Mouse (Mus musculus) neural tube, embryonic 11.5 days (tissue): Measurements from ENCODE around the gene Gm47841. TPM values are rescaled to one million over a fixed set of nuclear protein-coding genes. Genes with fewer than 3 reads are reported as not detected.
A peak's percentile ranks its signal among the peaks of the same experiment; 100 is the strongest.

Experiments used
- ATAC-seq: fragments of 200-750 bp; cut with Nextera tagmentation; 2 replicates; pipeline ENCODE4 v1.8.0; 2017; ENCODE audit warnings: moderate number of reproducible peaks, mild to moderate bottlenecking, moderate TSS enrichment, moderate library complexity; ENCODE audit not compliant: insufficient read depth, low FRiP score, low TSS enrichment
- DNase-seq: peaks from one replicate; pipeline ENCODE4 v3.0.0-alpha.2; 2015; ENCODE audit warnings: low spot score
- H3K27ac ChIP-seq: fragments of 300-500 bp; sonication (generic); 2 replicates; pipeline ENCODE4 v1.5.1; 2014; ENCODE audit warnings: low read depth, mild to moderate bottlenecking, low read length
- H3K27me3 ChIP-seq: fragments of 300-500 bp; sonication (generic); 2 replicates; pipeline ENCODE4 v1.6.1; 2014; ENCODE audit warnings: mild to moderate bottlenecking, low read length, mixed read lengths; ENCODE audit not compliant: control insufficient read depth, insufficient read depth
- H3K36me3 ChIP-seq: fragments of 300-500 bp; sonication (generic); 2 replicates; pipeline ENCODE4 v1.6.1; 2014; ENCODE audit warnings: mild to moderate bottlenecking, low read length, moderate library complexity, mixed read lengths; ENCODE audit not compliant: control insufficient read depth, insufficient read depth
- H3K4me1 ChIP-seq: fragments of 300-500 bp; sonication (generic); 2 replicates; pipeline ENCODE4 v1.6.1; 2014; ENCODE audit warnings: low read length, mixed read lengths; ENCODE audit not compliant: control insufficient read depth, insufficient read depth
- H3K4me2 ChIP-seq: fragments of 300-500 bp; sonication (generic); 2 replicates; pipeline ENCODE4 v1.6.1; 2014; ENCODE audit warnings: low read depth, mild to moderate bottlenecking, moderate library complexity
- H3K4me3 ChIP-seq: fragments of 300-500 bp; sonication (generic); 2 replicates; pipeline ENCODE4 v1.5.1; 2014; ENCODE audit warnings: low read depth, low read length
- H3K9ac ChIP-seq: fragments of 300-500 bp; sonication (generic); 2 replicates; pipeline ENCODE4 v1.6.1; 2014; ENCODE audit warnings: mild to moderate bottlenecking, low read length
- H3K9me3 ChIP-seq: fragments of 300-500 bp; sonication (generic); 2 replicates; pipeline ENCODE4 v1.6.1; 2016; ENCODE audit warnings: low read length; ENCODE audit not compliant: control insufficient read depth
- WGBS: fragments of 180-500 bp; shearing (Covaris S2); extraction: QIAGEN DNeasy Blood & Tissue Kit; methylation state at CpG from one replicate; pipeline ENCODE4 v1.1.7; 2014; 5-methylcytosine and 5-hydroxymethylcytosine counted together
- polyA plus RNA-seq: library from polyadenylated mRNA; unstranded; fragments of >200 nt; fragmentation: Nextera tagmentation; extraction: Ambion mirVana; gene quantifications from 2 replicates; pipeline ENCODE4 v1.2.1, GENCODE M21; 2014

Gene Gm47841
- polyA plus RNA-seq: not detected in 2 replicates

GRCm38 (mm10) chr15:101047194-101047555 lies at the start of gene Gm47841:
TSS of gene Gm47841 (minus strand) at chr15:101047397.
- peak within 1 kb of the TSS; percentile 47 for H3K4me3 ChIP-seq
- peak within 1 kb of the TSS; percentile 64 for H3K9ac ChIP-seq
- peaks cover 21% of the 10 kb centered on the region for H3K4me1 ChIP-seq
- no peak for ATAC-seq
- peaks cover 35% of the 10 kb centered on the region for H3K27me3 ChIP-seq
- DNase-seq: no peak
- peak within 1 kb of the TSS; percentile 99 for H3K4me2 ChIP-seq
- no peaks in the 10 kb centered on the region for H3K36me3 ChIP-seq
- no peaks in the 10 kb centered on the region for H3K9me3 ChIP-seq
- WGBS: under 1% methylated on average over 22 of the region's 23 CpGs
- H3K27ac ChIP-seq: no peak within 1 kb of the TSS

GRCm38 (mm10) chr15:101095392-101095791 lies 48.2 kb upstream of the Gm47841 start:
- no peak for ATAC-seq
- Histone ChIP-seq H3K27me3 (peaks cover 3% of the 10 kb centered on the region; the same call in 1 of the 2 replicates), H3K27ac (no peak overlapping the region), H3K4me2 (no peak overlapping the region), H3K4me3 (no peak overlapping the region), H3K36me3 (no peaks in the 10 kb centered on the region), H3K4me1 (peaks cover 33% of the 10 kb centered on the region), H3K9me3 (no peaks in the 10 kb centered on the region), H3K9ac (no peak overlapping the region)
- no peak for DNase-seq
- WGBS: 27% methylated on average over 3 of the region's 3 CpGs

GRCm38 (mm10) chr15:101094979-101095378 lies 47.8 kb upstream of the Gm47841 start:
- DNase-seq: no peak

GRCm38 (mm10) chr15:101093988-101094387 lies 46.8 kb upstream of the Gm47841 start:
- Histone ChIP-seq H3K36me3 (no peaks in the 10 kb centered on the region), H3K4me1 (peaks cover 31% of the 10 kb centered on the region), H3K9ac (no peak overlapping the region), H3K9me3 (no peaks in the 10 kb centered on the region), H3K4me2 (no peak overlapping the region), H3K27me3 (peaks cover 3% of the 10 kb centered on the region; the same call in 1 of the 2 replicates), H3K27ac (peak overlapping the region; percentile 53; the same call in 1 of the 2 replicates), H3K4me3 (no peak overlapping the region)
- ATAC-seq (no peak), DNase-seq (no peak)
- 33% methylated on average over 6 of the region's 6 CpGs for WGBS

More at GRCm38 (mm10) chr15:101094979-101095378, 47.8 kb upstream of the Gm47841 start:
- Histone ChIP-seq H3K27ac (no peak overlapping the region), H3K4me2 (no peak overlapping the region), H3K36me3 (no peaks in the 10 kb centered on the region), H3K4me3 (no peak overlapping the region), H3K4me1 (peaks cover 33% of the 10 kb centered on the region), H3K27me3 (peaks cover 3% of the 10 kb centered on the region; the same call in 1 of the 2 replicates), H3K9ac (no peak overlapping the region), H3K9me3 (no peaks in the 10 kb centered on the region)
- WGBS: 43% methylated on average over 9 of the region's 9 CpGs
- no peak for ATAC-seq

GRCm38 (mm10) chr15:101092829-101093648 lies 45.8 kb upstream of the Gm47841 start:
- H3K27me3 ChIP-seq: peaks cover 3% of the 10 kb centered on the region; the same call in 1 of the 2 replicates
- WGBS: 5% methylated on average over 25 of the region's 25 CpGs
- peak overlapping the region; percentile 29 for H3K9ac ChIP-seq
- no peak overlapping the region for H3K4me3 ChIP-seq
- no peaks in the 10 kb centered on the region for H3K9me3 ChIP-seq
- DNase-seq (peak; percentile 90), ATAC-seq (peak; percentile 92)
- H3K27ac ChIP-seq: peak overlapping the region; percentile 86
- peak overlapping the region; percentile 28 for H3K4me2 ChIP-seq
- H3K36me3 ChIP-seq: no peaks in the 10 kb centered on the region
- H3K4me1 ChIP-seq: peaks cover 26% of the 10 kb centered on the region

- peak overlapping the region; percentile 29 for H3K9ac ChIP-seq
- peaks cover 21% of the 10 kb centered on the region for H3K4me1 ChIP-seq
- 17% methylated on average over 14 of the region's 14 CpGs for WGBS
- no peak overlapping the region for H3K4me3 ChIP-seq
- peak overlapping the region; percentile 86 for H3K27ac ChIP-seq
- peaks cover 3% of the 10 kb centered on the region; the same call in 1 of the 2 replicates for H3K27me3 ChIP-seq
- ATAC-seq (peak; percentile 48), DNase-seq (no peak)
- peak overlapping the region; percentile 28; the same call in 1 of the 2 replicates for H3K4me2 ChIP-seq
- no peaks in the 10 kb centered on the region for H3K36me3 ChIP-seq
- no peaks in the 10 kb centered on the region for H3K9me3 ChIP-seq
These were observed 45.1 kb upstream of the Gm47841 start for GRCm38 (mm10) chr15:101092121-101092828.

GRCm38 (mm10) chr15:101091551-101091950 lies 44.4 kb upstream of the Gm47841 start:
- Histone ChIP-seq H3K27me3 (peaks cover 3% of the 10 kb centered on the region; the same call in 1 of the 2 replicates), H3K27ac (no peak overlapping the region), H3K4me2 (no peak overlapping the region), H3K9me3 (no peaks in the 10 kb centered on the region), H3K4me1 (peaks cover 21% of the 10 kb centered on the region), H3K36me3 (no peaks in the 10 kb centered on the region), H3K4me3 (no peak overlapping the region), H3K9ac (no peak overlapping the region)
- no peak for ATAC-seq
- whole genome bisulfite sequencing: 95% methylated on average over 8 of the region's 8 CpGs
- no peak for DNase-seq

GRCm38 (mm10) chr15:101088291-101088690 lies 41.1 kb upstream of the Gm47841 start:
- no peak overlapping the region for H3K9ac ChIP-seq
- H3K27ac ChIP-seq: no peak overlapping the region
- ATAC-seq (no peak), DNase-seq (no peak)
- H3K4me3 ChIP-seq: no peak overlapping the region
- no peaks in the 10 kb centered on the region for H3K36me3 ChIP-seq
- no peak overlapping the region for H3K4me2 ChIP-seq
- no peaks in the 10 kb centered on the region for H3K9me3 ChIP-seq
- 59% methylated on average over 4 of the region's 4 CpGs for WGBS
- peaks cover 8% of the 10 kb centered on the region for H3K4me1 ChIP-seq
- H3K27me3 ChIP-seq: no peaks in the 10 kb centered on the region
